Mouse (Mus musculus) spleen, adult 2 months (tissue): ENCODE data around the gene Paqr4.

Source experiments
- CTCF ChIP-seq: fragments of 200-500 bp; IDR thresholded peaks from 2 replicates; pipeline ENCODE4 v1.5.1; 2011; ENCODE audit warnings: mild to moderate bottlenecking, inconsistent platforms; ENCODE audit not compliant: insufficient read depth, insufficient read length, insufficient replicate concordance; ENCODE audit errors: extremely low read depth
- POLR2A ChIP-seq: fragments of 200-500 bp; IDR thresholded peaks from 2 replicates; pipeline ENCODE4 v1.6.1; 2011; ENCODE audit warnings: low read depth, low read length, inconsistent platforms

DNA sequence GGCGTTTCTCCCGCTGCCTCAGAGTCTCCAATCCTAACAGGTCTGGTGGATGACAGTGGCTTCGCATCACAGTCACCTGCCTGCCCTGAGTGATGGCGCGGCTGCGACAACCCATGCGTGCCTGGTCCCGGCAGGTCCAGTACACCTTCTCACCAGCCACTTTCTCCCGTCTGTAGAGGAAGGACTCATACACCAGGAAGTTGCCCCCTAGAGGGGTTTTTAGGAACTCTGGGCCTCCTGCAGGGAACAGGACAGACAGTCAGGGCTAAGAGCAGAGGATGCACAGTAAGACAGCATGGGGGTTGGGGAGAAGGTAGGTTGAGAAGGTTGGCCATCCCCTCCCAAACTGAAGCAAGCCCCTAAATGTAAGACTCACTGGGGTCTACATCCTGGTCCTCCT is 19.6 kb upstream of the Paqr4 start:
- TF ChIP-seq CTCF = no peak
- no peak for TF ChIP-seq POLR2A
